Mouse (Mus musculus) brown adipose tissue, adult 24 weeks (tissue): ENCODE data around the gene Gm11487. TPM values are rescaled to one million over a fixed set of nuclear protein-coding genes. Genes with fewer than 3 reads are reported as not detected.
"Not testable (repeated sequence)": the region's sequence is repeated elsewhere in the genome, so short reads cannot be mapped to it uniquely, and the experiment has no call there.

Source experiments
- H3K27ac ChIP-seq: fragments of 200-500 bp; replicated peaks from 2 replicates; pipeline ENCODE4 v1.5.1; 2012; ENCODE audit warnings: low read depth, mild to moderate bottlenecking, low read length
- H3K4me1 ChIP-seq: fragments of 200-500 bp; 2 replicates; pipeline ENCODE4 v1.6.1; 2012; ENCODE audit warnings: low read length, mixed read lengths; ENCODE audit not compliant: control insufficient read depth, insufficient read depth, insufficient read length
- H3K4me3 ChIP-seq: fragments of 200-500 bp; 2 replicates; pipeline ENCODE4 v1.5.1; 2012; ENCODE audit warnings: low read depth, mild to moderate bottlenecking, low read length, moderate library complexity; ENCODE audit not compliant: insufficient read depth
- polyA plus RNA-seq: library from polyadenylated mRNA; stranded (reverse); fragments of >200 nt; gene quantifications from 2 replicates; pipeline ENCODE4 v1.2.4, GENCODE M21; 2012; ENCODE audit not compliant: missing spikeins, insufficient read depth, insufficient read length

The Gm11487 gene
- not detected in 2 replicates for polyA plus RNA-seq

GRCm38 (mm10) chr4:73404972-73405371 is at the start of gene Gm11487:
Gm11487 (minus strand) TSS chr4:73405072.
- H3K4me3 ChIP-seq, H3K4me1 ChIP-seq, H3K27ac ChIP-seq: not testable (repeated sequence)

- Histone ChIP-seq H3K27ac (no peak overlapping the region), H3K4me3 (no peak overlapping the region), H3K4me1 (no peaks in the 10 kb centered on the region)
These were observed 39.8 kb upstream of the Gm11487 start for GRCm38 (mm10) chr4:73444715-73445114.

GRCm38 (mm10) chr4:73442568-73442967 is 37.7 kb upstream of the Gm11487 start:
- no peak overlapping the region for H3K4me3 ChIP-seq
- H3K27ac ChIP-seq: no peak overlapping the region
- H3K4me1 ChIP-seq: no peaks in the 10 kb centered on the region

- Histone ChIP-seq H3K27ac (no peak overlapping the region), H3K4me1 (no peaks in the 10 kb centered on the region), H3K4me3 (no peak overlapping the region)
These were observed 21.0 kb upstream of the Gm11487 start for GRCm38 (mm10) chr4:73425903-73426302.

GRCm38 (mm10) chr4:73423049-73423448 is 18.2 kb upstream of the Gm11487 start:
- H3K27ac ChIP-seq: no peak overlapping the region
- no peak overlapping the region for H3K4me3 ChIP-seq
- H3K4me1 ChIP-seq: no peaks in the 10 kb centered on the region

GRCm38 (mm10) chr4:73366534-73366933 is 38.3 kb downstream of the Gm11487 start:
- H3K4me1 ChIP-seq: no peaks in the 10 kb centered on the region
- no peak overlapping the region for H3K4me3 ChIP-seq
- no peak overlapping the region for H3K27ac ChIP-seq

Other genes with a start within 250 kb of the Gm11487 start
- not detected in 2 replicates for gene Gm11238, start 202.8 kb upstream of the Gm11487 start, polyA plus RNA-seq
- gene Gm11237, start 217.9 kb upstream of the Gm11487 start, polyA plus RNA-seq: not detected in 2 replicates
- not detected in 2 replicates for gene Gm11236, start 233.0 kb upstream of the Gm11487 start, polyA plus RNA-seq